Mouse (Mus musculus) left cerebral cortex, postnatal 10 days (tissue): ENCODE measurements around the gene Psmb2. TPM values are rescaled to one million over a fixed set of nuclear protein-coding genes. Genes with fewer than 3 reads are reported as not detected.
A peak's percentile ranks its signal among the peaks of the same experiment; 100 is the strongest.

Source experiments
- DNase-seq, 2 experiments: peaks; one replicate each; pipeline ENCODE4 v3.0.0; 2021 to 2022; ENCODE audit warnings: low spot score in 2 of 2, mixed read lengths in 1 of 2; ENCODE audit errors: extremely low spot score in 1 of 2
- intact Hi-C: fragments of 180-260 bp; cut with DNase I; formaldehyde crosslinking; loops from one replicate; pipeline ENCODE4 v1.15.1; 2025
- total RNA-seq, 2 experiments: library from RNA; stranded (reverse); gene quantifications; 2 replicates each; pipeline ENCODE4 v1.2.3; 2021

Psmb2 gene
- total RNA-seq, 2 experiments from 2014 or later: 126 TPM

GRCm38 (mm10) chr4:126706630-126707438 lies 29.4 kb downstream of the Psmb2 start:
- intact Hi-C loops: no loop called here
- no peak for DNase-seq

- DNase-seq: no peak
- intact Hi-C loops: no loop called here
These were observed 30.0 kb downstream of the Psmb2 start for GRCm38 (mm10) chr4:126707439-126707826.

- intact Hi-C loops: no loop called here
- no peak for DNase-seq
These were observed 54.7 kb downstream of the Psmb2 start for GRCm38 (mm10) chr4:126732111-126732510.

GRCm38 (mm10) chr4:126732531-126733380 lies 55.3 kb downstream of the Psmb2 start:
- DNase-seq: no peak
- intact Hi-C loops: no loop called here

GRCm38 (mm10) chr4:126734001-126734603 lies 56.7 kb downstream of the Psmb2 start:
- DNase-seq: no peak
- intact Hi-C loops: no loop called here

GRCm38 (mm10) chr4:126734700-126735381 lies 57.4 kb downstream of the Psmb2 start:
- intact Hi-C loops: no loop called here
- DNase-seq: no peak

GRCm38 (mm10) chr4:126735382-126736000 lies 58.1 kb downstream of the Psmb2 start:
- intact Hi-C loops: no loop called here
- DNase-seq: no peak

- intact Hi-C loops: no loop called here
- DNase-seq: peak in 1 of 2 experiments; percentile 62
These were observed 58.6 kb downstream of the Psmb2 start, which contains the start of gene Tfap2e for GRCm38 (mm10) chr4:126736001-126736414. Gene Tfap2e, minus strand, starts transcription at chr4:126736240.

GRCm38 (mm10) chr4:126739966-126740676 lies 62.7 kb downstream of the Psmb2 start:
- no peak for DNase-seq
- intact Hi-C loops: no loop called here

- intact Hi-C loops: loop anchor here (1.0 kb wide), 1 partner anchor 141 kb away; no protein-coding TSS in a partner anchor
- peak; percentile 80 to 82 for DNase-seq
These were observed 64.0 kb downstream of the Psmb2 start for GRCm38 (mm10) chr4:126741448-126741847.

GRCm38 (mm10) chr4:126742976-126743375 lies 65.5 kb downstream of the Psmb2 start:
- DNase-seq: no peak
- intact Hi-C loops: loop anchor here (2.0 kb wide), 1 partner anchor 186 kb away; the partner anchor contains the start of gene Clspn

- peak in 1 of 2 experiments; percentile 45 for DNase-seq
- intact Hi-C loops: loop anchor here (2.0 kb wide), 1 partner anchor 187 kb away; the partner anchor contains the start of gene Clspn
These were observed 66.3 kb downstream of the Psmb2 start for GRCm38 (mm10) chr4:126743713-126744112.

GRCm38 (mm10) chr4:126744831-126745230 lies 67.4 kb downstream of the Psmb2 start:
- DNase-seq: no peak
- intact Hi-C loops: no loop called here

GRCm38 (mm10) chr4:126745506-126746193 lies 68.2 kb downstream of the Psmb2 start:
- DNase-seq: peak in 1 of 2 experiments; percentile 63
- intact Hi-C loops: no loop called here

GRCm38 (mm10) chr4:126746194-126746840 lies 68.9 kb downstream of the Psmb2 start:
- no peak for DNase-seq
- intact Hi-C loops: no loop called here

GRCm38 (mm10) chr4:126748381-126748780 lies 71.0 kb downstream of the Psmb2 start:
- DNase-seq: no peak
- intact Hi-C loops: loop anchor here (2.0 kb wide), 1 partner anchor 92 kb away; no protein-coding TSS in a partner anchor
